Comparison of ENCODE assay signal across 8 mouse cellular contexts in the genomic region with DNA sequence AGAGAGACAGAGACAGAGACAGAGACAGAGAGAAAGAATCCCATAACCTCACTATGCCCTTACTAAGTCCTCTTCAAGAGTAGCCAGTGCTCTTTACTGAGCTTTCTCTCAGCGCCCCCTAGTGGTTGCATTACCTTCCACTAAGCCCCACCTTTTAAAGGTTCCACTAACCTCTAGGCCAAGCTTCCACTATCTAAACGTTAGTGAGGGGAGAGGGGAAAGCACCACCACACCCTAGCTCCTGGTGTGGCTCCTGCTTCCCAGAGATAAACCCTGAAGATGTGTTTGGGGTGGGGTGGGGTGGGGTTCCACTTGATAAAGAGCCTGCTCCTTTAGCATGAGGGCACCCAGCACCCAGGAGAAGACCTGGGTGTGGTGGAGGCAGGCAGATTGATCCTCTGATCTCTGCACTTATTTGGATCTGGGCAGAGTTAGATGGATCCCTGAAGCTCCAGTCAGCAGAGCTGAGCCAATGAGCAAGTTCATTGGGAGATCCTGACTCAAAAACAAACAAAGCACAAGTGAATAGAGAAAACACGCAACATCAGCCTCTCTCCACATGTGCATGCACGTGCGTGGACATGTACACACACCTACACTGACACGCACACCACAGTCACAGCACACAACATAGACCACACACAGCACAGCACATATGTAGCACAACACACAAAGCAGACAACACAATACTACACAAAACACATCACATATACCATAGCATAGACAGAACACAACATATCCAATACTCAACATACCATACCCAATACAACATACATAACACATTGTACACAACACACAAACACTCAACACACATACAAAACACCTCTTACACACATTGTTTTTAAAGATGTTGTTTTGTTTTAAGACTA. TPM values are rescaled to one million over a fixed set of nuclear protein-coding genes. Genes with fewer than 3 reads are reported as not detected.
DNase-seq lines count a peak whose midpoint lies in the region; ATAC-seq lines count a peak whose summit lies in the region.

No protein-coding gene starts in this region.

- DNase-seq in right cerebral cortex, postnatal 14 days, result peak; percentile 60
- DNase-seq in right cerebral cortex, postnatal 25 days, result no peak
- DNase-seq in adrenal gland, postnatal 14 days, result peak; percentile 88
- DNase-seq in embryo, embryonic 11.5 days (ENCODE audit: low read depth, low spot score), result peak; percentile 50
- DNase-seq in heart, postnatal 4 days, result peak; percentile 77
- peak; percentile 67 for DNase-seq in liver, embryonic 11.5 days (ENCODE audit: low spot score)
- peak; percentile 71 for DNase-seq in retina, postnatal 7 days (ENCODE audit: low read depth, low spot score)

- H3K4me2 ChIP-seq in liver, embryonic 11.5 days, result no peak overlapping the region

- no peaks in the 10 kb centered on the region for H3K27me3 ChIP-seq in liver, embryonic 11.5 days (replicated peaks; ENCODE audit: control insufficient read depth, insufficient read depth, low read length)

- H3K27ac ChIP-seq in liver, embryonic 11.5 days (ENCODE audit: low read depth, low read length), result no peak overlapping the region; the same call in 1 of the 2 replicates

- peaks cover 16% of the 10 kb centered on the region for H3K4me1 ChIP-seq in liver, embryonic 11.5 days (replicated peaks; ENCODE audit: control insufficient read depth, insufficient read depth, low read length)

- ATAC-seq in liver, embryonic 11.5 days (replicated peaks; ENCODE audit: low FRiP score), result peak; percentile 96
- ATAC-seq in monocyte, adult 5-6 weeks (replicated peaks; ENCODE audit: insufficient number of reproducible peaks, low FRiP score, low TSS enrichment, poor library complexity, severe bottlenecking), result no peak

- no peak overlapping the region for H3K9ac ChIP-seq in liver, embryonic 11.5 days (ENCODE audit: low read depth, low read length)

- H3K36me3 ChIP-seq in liver, embryonic 11.5 days (ENCODE audit: control insufficient read depth, insufficient read depth, low read length), result no peaks in the 10 kb centered on the region

- 61% methylated on average over 6 of the region's 6 CpGs for WGBS in liver, embryonic 11.5 days

- H3K4me3 ChIP-seq in liver, embryonic 11.5 days (ENCODE audit: low read depth, low read length), result no peak overlapping the region

- no peaks in the 10 kb centered on the region for H3K9me3 ChIP-seq in liver, embryonic 11.5 days (ENCODE audit: control insufficient read depth, low read length)

RNA-seq across cellular contexts. Expression of a gene that starts 11.2 kb away (rescaled TPM):
- 1.6 and 2.4 TPM in 2 replicates for total RNA-seq in adrenal gland, postnatal 14 days (2021)
- under 1 TPM; 0.36 to 0.43 TPM for total RNA-seq in heart, postnatal 4 days (2021)
- 1.2 and 1.3 TPM in 2 replicates for polyA plus RNA-seq in liver, embryonic 11.5 days (2014; fragmentation: Nextera tagmentation; extraction: Ambion mirVana)
- not detected in 3 replicates for total RNA-seq in monocyte, adult 5-6 weeks (2017)

RNA-seq across cellular contexts. Expression of a gene that starts 57.5 kb away (rescaled TPM):
- total RNA-seq in adrenal gland, postnatal 14 days (2021), result 114 and 117 TPM in 2 replicates
- total RNA-seq in heart, postnatal 4 days (2021), result 10 to 100 TPM; 12.1 to 13.3 TPM
- 0.05 TPM in 2 replicates for polyA plus RNA-seq in liver, embryonic 11.5 days (2014; fragmentation: Nextera tagmentation; extraction: Ambion mirVana)
- total RNA-seq in monocyte, adult 5-6 weeks (2017), result 0.11 TPM in 1 of 3 replicates, not detected in the others

Comparison
In these comparisons a context has a peak if more than half of its experiments do, and no peak if none do; other contexts are left out.
1. RNA of a gene that starts 57.5 kb away (total RNA-seq): 114 to 117 TPM in adrenal gland, postnatal 14 days and 12.1 to 13.3 TPM in heart, postnatal 4 days; 0.11 TPM in monocyte, adult 5-6 weeks; every median in the first group is over 10 times any median in the second.